Mouse (Mus musculus) testis, adult 2 months (tissue): ENCODE measurements at regions not wholly inside any gene's neighbourhood (a gene's known extent, or its start where the extent isn't known, plus 50 kb on each side); places are given as distances from the start of the nearest gene placed in this dataset.

Experiments
- CTCF ChIP-seq: fragments of 200-500 bp; IDR thresholded peaks from 2 replicates; pipeline ENCODE4 v1.5.1; 2012; ENCODE audit warnings: low read depth, mild to moderate bottlenecking, inconsistent platforms, low read length, moderate library complexity; ENCODE audit not compliant: control insufficient read depth, insufficient read depth, insufficient replicate concordance
- POLR2A ChIP-seq: fragments of 200-500 bp; IDR thresholded peaks from 2 replicates; pipeline ENCODE4 v1.6.1; 2012; ENCODE audit warnings: low read depth, mild to moderate bottlenecking, inconsistent platforms, low read length, moderate library complexity; ENCODE audit not compliant: control insufficient read depth

DNA sequence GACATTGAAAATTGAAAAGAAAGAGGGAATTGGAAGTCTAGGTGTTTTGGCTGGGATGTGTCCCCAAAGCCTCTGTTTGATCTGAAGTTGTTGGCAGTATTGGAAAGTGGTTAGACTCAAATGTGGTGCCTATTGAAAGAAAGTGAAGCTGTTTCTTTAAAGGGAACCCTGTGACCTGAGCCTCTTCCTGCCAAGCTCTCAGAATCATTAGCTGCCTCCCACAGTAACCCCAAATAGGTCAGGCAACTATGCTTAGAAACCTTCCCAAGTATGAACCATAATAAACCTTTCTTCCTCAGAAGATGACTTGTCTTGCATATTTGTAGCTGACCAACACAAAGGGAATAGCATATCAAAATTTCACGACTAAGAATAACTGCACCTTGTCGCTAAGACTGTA is 69.7 kb upstream of the Gm34302 start:
- TF ChIP-seq CTCF (no peak), POLR2A (no peak)
